Mouse (Mus musculus) frontal cortex, postnatal 36 days (tissue): ENCODE results near the gene Afg3l1.
A peak's percentile ranks its signal among the peaks of the same experiment; 100 is the strongest.
"Not testable (repeated sequence)": the region's sequence is repeated elsewhere in the genome, so short reads cannot be mapped to it uniquely, and the experiment has no call there.

ENCODE experiments used
- DNase-seq, 2 experiments: peaks; one replicate each; pipeline ENCODE4 v3.0.0; 2022; ENCODE audit warnings: low spot score in 2 of 2

Afg3l1 gene

DNA sequence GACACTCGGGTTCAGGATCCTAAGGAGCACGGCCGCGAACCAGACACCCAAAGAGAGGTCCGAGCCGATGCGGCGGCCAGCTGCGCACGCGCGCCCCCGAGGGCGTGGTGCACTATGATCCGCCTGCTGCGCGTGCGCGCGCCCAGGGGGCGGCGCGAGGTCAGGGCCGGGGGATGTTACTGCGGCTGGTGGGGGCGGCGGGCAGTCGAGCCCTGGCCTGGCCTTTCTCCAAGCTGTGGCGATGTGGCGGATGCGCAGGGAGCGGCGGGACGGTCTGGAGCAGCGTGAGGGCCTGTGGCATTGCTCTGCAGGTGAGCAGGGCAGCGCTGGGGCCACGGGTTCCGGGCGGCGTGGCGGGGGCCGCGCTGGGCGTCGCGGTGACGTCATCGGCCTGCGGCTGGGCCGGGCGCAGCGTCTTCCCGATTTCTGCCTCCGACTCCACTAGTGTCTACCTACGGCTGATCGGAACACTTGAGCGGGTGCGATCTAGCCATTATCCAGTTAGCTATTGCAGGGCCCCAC, at the start of gene Afg3l1:
TSS of gene Afg3l1 (plus strand) at position 167 of the 522 bp plus-strand sequence.
- DNase-seq: peak; percentile 93 to 95

GRCm38 (mm10) chr8:123428343-123428893, 49.3 kb upstream of the Afg3l1 start:
- no peak for DNase-seq

GRCm38 (mm10) chr8:123428939-123429721, 48.6 kb upstream of the Afg3l1 start:
- DNase-seq: no peak

GRCm38 (mm10) chr8:123429722-123430013, 48.0 kb upstream of the Afg3l1 start:
- DNase-seq: not testable (repeated sequence)

DNA sequence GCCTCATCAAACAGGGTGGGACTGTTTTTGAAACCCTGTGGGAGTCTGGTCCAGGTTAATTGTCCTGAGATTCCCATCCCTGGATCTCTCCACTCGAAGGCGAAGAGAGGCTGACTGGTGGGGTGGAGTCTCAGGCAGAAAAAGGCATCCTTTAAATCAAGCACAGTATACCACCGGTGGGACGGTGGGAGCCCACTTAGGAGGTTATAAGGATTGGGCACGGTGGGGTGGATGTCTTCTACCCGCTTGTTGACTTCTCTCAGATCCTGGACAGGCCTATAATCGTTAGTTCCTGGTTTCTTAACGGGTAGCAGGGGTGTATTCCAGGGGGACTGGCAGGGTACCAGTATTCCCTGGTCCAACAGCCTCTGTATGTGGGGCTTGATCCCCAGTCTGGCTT, 46.8 kb upstream of the Afg3l1 start:
- DNase-seq: not testable (repeated sequence)

DNA sequence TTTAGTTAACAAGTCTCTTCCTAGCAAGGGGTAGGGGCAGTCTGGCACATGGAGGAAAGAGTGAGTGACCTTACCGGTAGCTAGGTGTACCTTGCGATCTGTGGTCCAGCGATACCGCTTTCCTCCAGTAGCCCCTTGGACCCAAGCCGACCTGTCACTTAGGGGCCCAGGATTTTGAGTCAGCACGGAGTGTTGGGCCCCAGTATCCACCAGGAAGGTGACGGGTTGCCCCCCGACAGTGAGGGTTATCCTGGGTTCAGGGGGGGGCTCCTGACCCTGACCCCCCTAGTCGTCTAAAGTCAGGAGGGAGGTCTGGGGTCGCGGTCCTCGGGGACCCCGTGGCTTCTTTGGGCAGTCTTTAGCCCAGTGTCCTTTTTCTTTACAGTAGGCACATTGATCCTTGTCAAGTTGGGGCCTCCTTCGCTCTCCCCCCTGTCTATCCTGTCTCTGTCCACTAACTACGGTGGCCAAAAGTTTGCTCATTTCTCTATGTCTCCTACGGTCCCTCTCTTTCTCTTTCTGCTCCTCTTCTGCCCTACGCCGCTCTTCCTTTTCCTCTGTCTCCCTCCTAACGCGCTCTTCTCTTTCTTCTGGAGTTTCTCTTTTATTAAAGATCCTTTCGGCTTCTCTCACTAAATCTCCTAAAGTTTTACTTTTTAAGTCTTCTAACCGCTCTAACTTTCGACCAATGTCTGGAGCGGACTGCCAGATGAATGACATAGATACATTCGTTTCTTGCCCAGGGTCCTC, 45.9 kb upstream of the Afg3l1 start:
- no peak for DNase-seq

DNA sequence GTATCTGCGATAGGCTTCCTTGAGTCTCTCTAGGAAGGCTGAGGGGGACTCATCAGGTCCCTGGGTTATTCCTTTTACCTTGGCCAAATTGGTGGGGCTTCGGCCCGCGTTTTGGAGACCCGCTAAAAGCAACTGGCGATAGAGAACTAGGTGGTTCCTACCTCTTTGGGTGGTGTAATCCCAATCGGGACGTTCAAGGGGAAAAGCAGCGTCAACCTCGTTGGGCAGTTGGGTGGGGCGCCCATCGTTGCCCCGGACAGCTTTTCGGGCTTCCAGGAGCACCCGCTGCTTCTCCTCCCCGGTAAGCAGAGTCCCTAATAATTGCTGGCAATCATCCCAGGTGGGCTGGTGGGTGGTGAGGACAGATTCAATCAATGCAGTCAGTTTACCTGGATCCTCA, 45.3 kb upstream of the Afg3l1 start:
- no peak for DNase-seq

- DNase-seq: not testable (repeated sequence)
Observed at GRCm38 (mm10) chr8:123433241-123433974, 44.3 kb upstream of the Afg3l1 start.

DNA sequence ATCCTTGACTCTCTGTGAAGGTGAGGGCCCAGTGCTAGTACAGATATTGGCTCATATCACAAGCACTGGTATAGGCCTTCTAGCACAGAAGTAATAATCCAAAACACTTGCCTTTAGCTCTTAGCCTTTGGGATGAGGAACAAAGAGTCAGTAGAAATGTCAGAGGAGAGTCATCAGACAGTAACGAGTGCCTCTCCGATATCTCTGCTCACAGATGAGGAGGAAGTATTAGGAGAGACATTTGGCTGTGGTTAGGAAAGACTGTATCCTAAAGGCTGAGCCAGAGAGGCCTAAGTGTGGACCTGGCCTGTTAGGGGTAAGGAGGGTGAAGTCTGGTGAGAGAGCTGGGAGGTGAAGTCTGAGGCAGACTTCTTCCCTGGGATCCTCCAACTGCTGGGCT, 35.9 kb upstream of the Afg3l1 start:
- no peak for DNase-seq

DNA sequence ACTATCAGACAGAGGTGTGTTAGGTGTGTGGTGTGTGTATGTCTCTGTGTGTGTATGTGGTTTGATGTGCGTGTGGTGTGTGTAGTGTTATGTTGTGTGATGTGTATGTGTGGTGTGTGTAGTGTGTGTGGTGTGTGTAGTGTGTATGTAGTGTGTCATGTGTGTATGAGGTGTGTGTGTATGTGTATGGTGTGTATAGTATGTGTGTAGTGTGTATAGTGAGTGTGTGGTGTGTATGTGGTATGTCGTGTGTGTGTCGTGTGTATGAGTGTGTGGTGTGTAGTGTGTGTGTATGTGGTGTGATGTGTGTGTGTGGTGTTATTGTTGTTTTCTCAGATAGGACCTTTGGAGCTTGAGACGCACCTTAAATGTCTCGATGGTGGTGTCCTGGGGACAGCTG, 35.4 kb upstream of the Afg3l1 start:
- DNase-seq: no peak

DNA sequence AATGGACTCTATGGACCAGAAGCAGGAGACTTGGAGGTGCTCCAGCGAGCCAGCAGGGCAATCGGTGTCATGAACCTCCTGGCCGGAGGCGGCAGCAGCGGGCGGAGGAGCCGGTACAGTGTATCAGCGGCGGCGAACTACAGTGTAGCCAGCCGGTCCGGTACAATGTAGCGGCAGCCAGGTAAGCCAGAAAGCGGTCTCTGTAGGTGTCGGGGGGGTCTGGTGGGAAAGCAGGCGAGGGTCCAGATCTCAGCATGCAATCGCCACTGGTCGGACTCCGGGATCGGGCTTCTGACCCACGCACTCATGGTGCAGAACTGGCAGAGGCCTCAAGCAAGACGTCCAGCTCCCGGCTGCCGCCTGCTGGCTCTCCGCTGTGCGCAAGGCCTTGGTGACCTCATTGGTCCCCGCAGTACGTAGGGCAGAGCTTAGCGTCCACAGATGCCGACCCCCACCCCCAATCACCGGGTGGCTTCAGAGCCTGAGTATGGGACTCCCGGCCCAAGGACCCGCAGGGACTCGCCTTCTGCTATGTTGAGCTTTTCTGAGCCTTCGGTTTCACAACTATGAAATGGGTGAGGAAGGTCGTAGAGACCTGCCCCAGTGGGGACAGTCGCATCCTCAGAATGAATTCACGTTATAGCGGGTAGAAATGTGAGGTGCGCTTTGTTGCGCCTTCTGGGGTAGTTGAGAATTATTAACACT, 34.7 kb upstream of the Afg3l1 start:
- DNase-seq: peak; percentile 94 to 95

DNA sequence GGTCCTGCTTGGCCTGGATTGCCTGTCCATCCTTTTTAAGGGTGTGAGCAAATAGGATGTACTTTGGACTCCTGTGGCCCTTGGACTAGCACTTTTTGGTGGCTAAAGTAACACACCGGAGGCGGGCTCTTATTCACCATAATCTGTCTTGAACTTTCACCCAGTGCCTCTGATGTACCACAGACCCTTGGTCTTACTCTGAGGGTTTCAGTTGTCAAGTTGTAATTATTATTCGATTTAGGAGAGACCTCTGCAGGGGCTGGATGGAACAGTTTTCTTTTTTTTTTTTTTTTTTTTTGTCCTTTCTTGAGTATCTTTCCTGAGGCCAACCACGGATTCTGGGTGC, 34.2 kb upstream of the Afg3l1 start:
- DNase-seq: no peak

DNA sequence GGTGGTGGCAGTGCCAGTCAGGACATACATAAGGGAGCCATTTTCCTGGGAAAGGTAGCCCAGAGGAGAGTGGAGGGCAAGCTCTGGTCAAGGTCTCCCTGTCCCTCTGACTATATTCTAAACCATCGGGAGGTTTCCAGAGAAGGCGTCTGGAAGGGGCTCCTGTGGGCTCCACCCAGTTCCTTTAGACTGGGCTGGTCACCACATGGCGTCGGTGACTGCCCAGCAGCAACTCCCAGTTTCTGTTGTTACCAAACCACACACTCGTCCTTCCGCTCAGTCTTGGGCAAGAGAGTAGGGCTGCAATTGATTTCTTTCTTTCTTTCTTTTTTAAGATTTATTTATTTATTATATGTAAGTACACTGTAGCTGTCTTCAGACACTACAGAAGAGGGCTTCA, 33.6 kb upstream of the Afg3l1 start:
- DNase-seq: no peak

DNA sequence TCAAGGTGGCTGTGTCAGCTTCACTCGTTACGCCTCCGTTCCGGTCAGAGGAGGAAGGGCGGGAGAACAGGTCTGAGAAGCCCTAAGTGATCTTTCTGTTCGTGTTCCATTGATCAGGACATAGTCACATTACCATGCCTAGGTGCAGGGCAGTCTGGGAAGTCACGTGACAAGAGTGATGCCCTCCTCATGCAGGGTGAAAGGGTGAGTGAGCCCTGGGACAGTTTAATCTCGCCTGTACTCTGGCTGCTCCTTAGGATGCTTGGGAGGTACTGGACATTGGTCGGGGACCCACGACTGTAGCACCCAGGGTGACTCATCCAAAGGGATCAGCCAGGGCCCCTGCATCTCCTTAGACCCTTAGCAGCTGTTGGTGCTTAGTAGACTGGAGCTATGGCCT, 31.7 kb upstream of the Afg3l1 start:
- no peak for DNase-seq

- DNase-seq: no peak
Observed at GRCm38 (mm10) chr8:123446799-123447198, 30.9 kb upstream of the Afg3l1 start.

DNA sequence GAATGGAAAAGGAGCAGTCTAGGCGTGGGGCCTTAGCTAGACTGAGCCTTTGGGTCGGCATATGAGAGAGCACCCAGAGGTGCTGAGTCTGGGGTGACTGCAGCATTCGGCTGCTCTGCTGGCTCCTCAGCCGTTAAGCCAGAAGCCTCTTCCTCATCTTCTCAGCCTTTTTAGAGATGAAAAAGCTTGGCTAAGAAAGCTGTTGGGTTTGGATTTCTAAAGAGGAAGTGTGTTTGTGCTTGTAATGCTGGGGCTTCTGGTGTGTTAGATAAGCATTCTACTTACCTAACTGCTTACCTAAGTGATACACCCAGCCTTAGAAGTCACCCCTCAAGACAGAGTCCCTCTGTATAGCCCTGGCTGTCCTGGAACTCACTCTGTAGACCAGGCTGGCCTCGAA, 26.9 kb upstream of the Afg3l1 start:
- no peak for DNase-seq

GRCm38 (mm10) chr8:123451747-123452146, 26.0 kb upstream of the Afg3l1 start:
- DNase-seq: not testable (repeated sequence)

- no peak for DNase-seq
Observed at GRCm38 (mm10) chr8:123452149-123452548, 25.6 kb upstream of the Afg3l1 start.

DNA sequence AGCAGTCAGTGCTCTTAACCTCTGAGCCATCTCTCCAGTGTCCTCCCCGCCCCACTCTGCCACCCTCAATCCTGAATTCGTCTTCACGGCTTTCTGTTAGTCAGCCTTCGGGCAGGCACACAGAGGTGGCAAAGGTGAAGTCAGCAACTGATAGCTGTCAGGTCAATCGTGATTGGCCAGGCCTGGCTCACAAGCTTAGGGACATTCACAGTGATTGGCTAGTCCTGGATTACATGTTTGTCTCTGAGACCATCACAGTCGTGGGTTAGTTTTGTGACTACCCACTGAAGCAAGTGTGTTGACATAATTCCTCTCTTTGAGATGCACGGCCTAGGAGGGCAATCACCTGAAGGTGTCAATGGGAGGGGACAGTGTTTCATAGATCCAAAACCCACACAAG, 24.4 kb upstream of the Afg3l1 start:
- DNase-seq: no peak

GRCm38 (mm10) chr8:123453951-123454350, 23.8 kb upstream of the Afg3l1 start:
- DNase-seq: no peak

- no peak for DNase-seq
Observed at GRCm38 (mm10) chr8:123454559-123454958, 23.1 kb upstream of the Afg3l1 start.

- no peak for DNase-seq
Observed at GRCm38 (mm10) chr8:123463651-123464050, 14.1 kb upstream of the Afg3l1 start.
